Mouse (Mus musculus) G1E (cell line): ENCODE data around the gene Fam131a. TPM values are rescaled to one million over a fixed set of nuclear protein-coding genes. Genes with fewer than 3 reads are reported as not detected.

Source experiments
- ATAC-seq: 2 replicates; pipeline ENCODE4 v1.8.0; 2016; ENCODE audit warnings: mild to moderate bottlenecking; ENCODE audit not compliant: insufficient number of reproducible peaks, poor library complexity, low FRiP score, severe bottlenecking; ENCODE audit errors: extremely low read depth
- DNase-seq: peaks from one replicate; pipeline ENCODE4 v3.0.0; 2012; ENCODE audit warnings: low spot score
- H3K27me3 ChIP-seq: 2 replicates; pipeline ENCODE4 v1.6.1; 2012; ENCODE audit warnings: mild to moderate bottlenecking, low read length, inconsistent platforms; ENCODE audit not compliant: insufficient read depth
- H3K36me3 ChIP-seq: replicated peaks from 2 replicates; pipeline ENCODE3; 2012; ENCODE audit warnings: mild to moderate bottlenecking, inconsistent platforms
- H3K4me1 ChIP-seq: 2 replicates; pipeline ENCODE4 v1.6.1; 2012; ENCODE audit warnings: low read depth, low read length, inconsistent platforms, mixed read lengths; ENCODE audit not compliant: insufficient read depth
- H3K4me3 ChIP-seq: 2 replicates; pipeline ENCODE4 v1.5.1; 2012; ENCODE audit warnings: low read depth, mild to moderate bottlenecking, inconsistent platforms, low read length, moderate library complexity, mixed read lengths
- H3K9me3 ChIP-seq: replicated peaks from 2 replicates; pipeline ENCODE4 v1.6.1; 2012; ENCODE audit warnings: inconsistent platforms
- CTCF ChIP-seq: IDR thresholded peaks from 2 replicates; pipeline ENCODE4 v1.5.1; 2012; ENCODE audit warnings: low read depth, low read length, inconsistent platforms, mixed read lengths
- GATA1 ChIP-seq: IDR thresholded peaks from 2 replicates; pipeline ENCODE4 v1.6.1; 2012; ENCODE audit warnings: borderline replicate concordance, low read length, inconsistent platforms, mixed read lengths
- GATA2 ChIP-seq: IDR thresholded peaks from 2 replicates; pipeline ENCODE4 v1.6.1; 2012; ENCODE audit warnings: low read depth, low read length, inconsistent platforms, borderline replicate concordance
- POLR2AphosphoS5 ChIP-seq: IDR thresholded peaks from 2 replicates; pipeline ENCODE4 v1.6.1; 2012; ENCODE audit warnings: low read depth, low read length, inconsistent platforms; ENCODE audit not compliant: insufficient replicate concordance
- TAL1 ChIP-seq: conservative IDR thresholded peaks from 2 replicates; pipeline ENCODE4 v1.6.1; 2012; ENCODE audit warnings: low read depth, low read length, inconsistent platforms, mixed read lengths
- polyA plus RNA-seq: library from polyadenylated mRNA; stranded (reverse); fragments of >175 nt; gene quantifications from 2 replicates; pipeline ENCODE4 v1.2.3, GENCODE M21; 2012
- total RNA-seq, 2 experiments: library from RNA; stranded (forward) in 1 of 2; stranded (reverse) in 1 of 2; fragments of 200-1000 nt in 1 of 2; fragments of >200 nt in 1 of 2; fragmentation: Nextera tagmentation in 1 of 2; gene quantifications; 2 replicates each; pipeline ENCODE4 v1.2.3; 2014 to 2017

The Fam131a gene
- total and polyA plus RNA-seq, 3 experiments, result 1.2 to 10.1 (median 3.9) TPM

- TF ChIP-seq POLR2AphosphoS5 (no peak), GATA1 (no peak), TAL1 (no peak), GATA2 (no peak), CTCF (no peak)
- no peaks in the 10 kb centered on the region for H3K36me3 ChIP-seq
- DNase-seq (no peak), ATAC-seq (no peak)
- H3K4me3 ChIP-seq, result no peak overlapping the region
- H3K9me3 ChIP-seq, result no peaks in the 10 kb centered on the region
- peaks cover 80% of the 10 kb centered on the region for H3K27me3 ChIP-seq
- H3K4me1 ChIP-seq, result peaks cover 3% of the 10 kb centered on the region; the same call in 1 of the 2 replicates
Observed at GRCm38 (mm10) chr16:20736168-20736567, 43.1 kb downstream of the Fam131a start.

GRCm38 (mm10) chr16:20736823-20737222 is 43.8 kb downstream of the Fam131a start:
- ATAC-seq (no peak), DNase-seq (no peak)
- Histone ChIP-seq H3K9me3 (no peaks in the 10 kb centered on the region), H3K27me3 (peaks cover 79% of the 10 kb centered on the region), H3K36me3 (no peaks in the 10 kb centered on the region), H3K4me3 (no peak overlapping the region), H3K4me1 (peaks cover 3% of the 10 kb centered on the region; the same call in 1 of the 2 replicates)
- TF ChIP-seq POLR2AphosphoS5 (no peak), TAL1 (no peak), GATA1 (no peak), GATA2 (no peak), CTCF (no peak)

DNA sequence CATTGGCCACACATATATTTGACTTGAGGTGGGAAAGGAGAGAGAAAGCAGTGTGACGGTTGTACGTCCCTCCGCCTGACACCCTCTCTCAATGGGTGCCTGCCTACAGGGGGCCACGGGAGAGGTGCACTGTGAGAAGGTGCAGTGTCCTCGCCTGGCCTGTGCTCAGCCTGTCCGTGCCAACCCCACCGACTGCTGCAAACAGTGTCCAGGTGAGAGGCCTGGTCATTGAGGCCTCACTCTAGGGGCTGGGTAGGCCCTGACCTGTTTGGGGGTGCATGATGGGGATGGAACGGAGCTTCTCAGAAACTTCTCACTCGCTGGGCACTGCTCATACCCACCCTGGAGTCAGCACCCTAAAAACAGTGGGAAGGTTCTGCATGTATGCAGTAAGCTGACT is 46.8 kb downstream of the Fam131a start:
- Histone ChIP-seq H3K4me3 (no peak overlapping the region), H3K4me1 (no peaks in the 10 kb centered on the region), H3K36me3 (no peaks in the 10 kb centered on the region), H3K9me3 (no peaks in the 10 kb centered on the region), H3K27me3 (peaks cover 64% of the 10 kb centered on the region)
- ATAC-seq (no peak), DNase-seq (no peak)
- TF ChIP-seq TAL1 (no peak), POLR2AphosphoS5 (no peak), GATA2 (no peak), CTCF (no peak), GATA1 (no peak)

DNA sequence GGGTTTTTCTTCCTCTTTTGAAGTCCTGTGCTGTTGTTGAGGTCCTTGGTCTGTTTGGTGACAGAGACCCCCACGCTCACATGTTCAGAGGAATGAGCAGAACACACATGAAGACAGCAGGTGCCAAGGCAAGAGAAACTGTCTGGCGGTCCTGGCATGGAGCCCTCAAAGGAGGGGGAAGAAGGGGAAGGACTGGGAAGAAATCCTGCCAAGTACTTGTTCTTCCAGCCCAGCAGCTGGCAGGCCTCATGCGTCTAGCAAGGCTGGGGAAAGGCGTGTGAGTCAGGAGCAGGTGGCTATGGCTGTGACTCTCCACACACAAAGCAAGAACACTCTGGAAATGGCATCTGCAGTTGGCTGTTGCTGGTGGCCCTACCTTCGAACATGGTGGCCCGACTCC is 53.6 kb downstream of the Fam131a start:
- no peak for DNase-seq
- peaks cover 34% of the 10 kb centered on the region for H3K27me3 ChIP-seq
- no peaks in the 10 kb centered on the region for H3K9me3 ChIP-seq
- TF ChIP-seq POLR2AphosphoS5 (no peak), GATA1 (no peak), CTCF (no peak), GATA2 (no peak), TAL1 (no peak)
- H3K4me3 ChIP-seq, result no peak overlapping the region
- no peaks in the 10 kb centered on the region for H3K36me3 ChIP-seq
- no peak for ATAC-seq
- H3K4me1 ChIP-seq, result peaks cover 2% of the 10 kb centered on the region; the same call in 1 of the 2 replicates

DNA sequence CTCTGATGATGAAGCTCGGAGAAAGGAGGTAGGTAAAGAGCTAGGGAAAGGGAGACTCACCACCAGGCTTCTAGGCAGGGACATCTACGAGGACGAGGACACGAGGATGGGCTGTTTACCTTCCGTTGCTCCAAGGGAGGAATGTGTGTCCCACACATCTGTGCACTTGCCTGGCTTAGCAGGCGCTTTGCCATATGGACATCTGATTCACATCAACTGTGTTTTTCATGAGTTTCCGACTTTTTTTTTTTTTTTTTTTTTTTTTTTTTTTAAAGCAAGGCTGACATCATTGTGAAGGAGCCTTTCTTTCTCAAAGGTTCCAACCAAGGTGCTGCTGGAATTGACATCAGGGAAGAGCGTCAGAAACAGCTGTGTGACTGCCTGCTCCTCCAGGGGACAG is 57.5 kb downstream of the Fam131a start:
- TF ChIP-seq GATA2, result no peak
- TF ChIP-seq TAL1, result no peak
- TF ChIP-seq GATA1, result no peak
- TF ChIP-seq POLR2AphosphoS5, result no peak
- no peak for TF ChIP-seq CTCF
- Histone ChIP-seq H3K4me3 (no peak overlapping the region), H3K27me3 (peaks cover 22% of the 10 kb centered on the region), H3K9me3 (no peaks in the 10 kb centered on the region), H3K36me3 (no peaks in the 10 kb centered on the region), H3K4me1 (peaks cover 2% of the 10 kb centered on the region; the same call in 1 of the 2 replicates)
- no peak for ATAC-seq
- DNase-seq, result no peak

Other genes starting within 250 kb of the Fam131a start
- gene Eif2b5, start 194.4 kb upstream of the Fam131a start, total RNA-seq (2014; fragmentation: Nextera tagmentation), result 40.5 and 43.6 TPM in 2 replicates
- 105 and 107 TPM in 2 replicates for gene Eif2b5, start 194.4 kb upstream of the Fam131a start, total RNA-seq (2017)
- gene Eif2b5, start 194.4 kb upstream of the Fam131a start, polyA plus RNA-seq, result 24.8 and 25.5 TPM in 2 replicates
- gene Dvl3, start 176.3 kb upstream of the Fam131a start, total RNA-seq (2014; fragmentation: Nextera tagmentation), result 51.8 and 57.2 TPM in 2 replicates
- gene Dvl3, start 176.3 kb upstream of the Fam131a start, total RNA-seq (2017), result 2.8 and 3.0 TPM in 2 replicates
- 26.9 and 28.2 TPM in 2 replicates for gene Dvl3, start 176.3 kb upstream of the Fam131a start, polyA plus RNA-seq
- gene Ap2m1, start 157.8 kb upstream of the Fam131a start, total RNA-seq (2014; fragmentation: Nextera tagmentation), result 302 and 342 TPM in 2 replicates
- 173 and 186 TPM in 2 replicates for gene Ap2m1, start 157.8 kb upstream of the Fam131a start, total RNA-seq (2017)
- 67.5 and 73.4 TPM in 2 replicates for gene Ap2m1, start 157.8 kb upstream of the Fam131a start, polyA plus RNA-seq
- gene Abcf3, start 144.7 kb upstream of the Fam131a start, total RNA-seq (2014; fragmentation: Nextera tagmentation), result 34.6 and 35.1 TPM in 2 replicates
- gene Abcf3, start 144.7 kb upstream of the Fam131a start, total RNA-seq (2017), result 66.1 and 70.1 TPM in 2 replicates
- gene Abcf3, start 144.7 kb upstream of the Fam131a start, polyA plus RNA-seq, result 21.1 and 22.1 TPM in 2 replicates
- gene Vwa5b2, start 103.8 kb upstream of the Fam131a start, total RNA-seq (2014; fragmentation: Nextera tagmentation), result not detected in 2 replicates
- 0.29 TPM in 1 of 2 replicates, not detected in the other for gene Vwa5b2, start 103.8 kb upstream of the Fam131a start, total RNA-seq (2017)
- gene Vwa5b2, start 103.8 kb upstream of the Fam131a start, polyA plus RNA-seq, result 0.02 and 0.07 TPM in 2 replicates
- gene Eef1akmt4, start 81.6 kb upstream of the Fam131a start, total RNA-seq (2014; fragmentation: Nextera tagmentation), result 16.4 and 22.1 TPM in 2 replicates
- 9.8 and 11.5 TPM in 2 replicates for gene Eef1akmt4, start 81.6 kb upstream of the Fam131a start, total RNA-seq (2017)
- gene Eef1akmt4, start 81.6 kb upstream of the Fam131a start, polyA plus RNA-seq, result 6.0 and 8.7 TPM in 2 replicates
- gene Gm49333, start 81.6 kb upstream of the Fam131a start, total RNA-seq (2014; fragmentation: Nextera tagmentation), result not detected in 2 replicates
- not detected in 2 replicates for gene Gm49333, start 81.6 kb upstream of the Fam131a start, total RNA-seq (2017)
- gene Gm49333, start 81.6 kb upstream of the Fam131a start, polyA plus RNA-seq, result not detected in 2 replicates
- gene Alg3, start 81.5 kb upstream of the Fam131a start, total RNA-seq (2014; fragmentation: Nextera tagmentation), result 36.3 and 45.6 TPM in 2 replicates
- gene Alg3, start 81.5 kb upstream of the Fam131a start, total RNA-seq (2017), result 9.9 and 12.0 TPM in 2 replicates
- gene Alg3, start 81.5 kb upstream of the Fam131a start, polyA plus RNA-seq, result 5.5 and 12.8 TPM in 2 replicates
- not detected in 2 replicates for gene Camk2n2, start 72.0 kb upstream of the Fam131a start, total RNA-seq (2014; fragmentation: Nextera tagmentation)
- gene Camk2n2, start 72.0 kb upstream of the Fam131a start, total RNA-seq (2017), result 0.22 and 0.58 TPM in 2 replicates
- 1.1 and 1.2 TPM in 2 replicates for gene Camk2n2, start 72.0 kb upstream of the Fam131a start, polyA plus RNA-seq
- gene Ece2, start 63.4 kb upstream of the Fam131a start, total RNA-seq (2014; fragmentation: Nextera tagmentation), result 0.58 TPM in 1 of 2 replicates, not detected in the other
- 0.12 and 0.16 TPM in 2 replicates for gene Ece2, start 63.4 kb upstream of the Fam131a start, total RNA-seq (2017)
- gene Ece2, start 63.4 kb upstream of the Fam131a start, polyA plus RNA-seq, result not detected in 2 replicates
- gene Psmd2, start 41.6 kb upstream of the Fam131a start, total RNA-seq (2014; fragmentation: Nextera tagmentation), result 175 and 205 TPM in 2 replicates
- 246 and 273 TPM in 2 replicates for gene Psmd2, start 41.6 kb upstream of the Fam131a start, total RNA-seq (2017)
- gene Psmd2, start 41.6 kb upstream of the Fam131a start, polyA plus RNA-seq, result 349 and 352 TPM in 2 replicates
- 325 and 411 TPM in 2 replicates for gene Eif4g1, start 24.9 kb upstream of the Fam131a start, total RNA-seq (2014; fragmentation: Nextera tagmentation)
- gene Eif4g1, start 24.9 kb upstream of the Fam131a start, total RNA-seq (2017), result 257 and 270 TPM in 2 replicates
- 957 and 1,213 TPM in 2 replicates for gene Eif4g1, start 24.9 kb upstream of the Fam131a start, polyA plus RNA-seq
- gene Polr2h, start 24.4 kb downstream of the Fam131a start, total RNA-seq (2014; fragmentation: Nextera tagmentation), result 17.5 and 22.7 TPM in 2 replicates
- 95.7 and 97.6 TPM in 2 replicates for gene Polr2h, start 24.4 kb downstream of the Fam131a start, total RNA-seq (2017)
- gene Polr2h, start 24.4 kb downstream of the Fam131a start, polyA plus RNA-seq, result 3.3 and 6.1 TPM in 2 replicates
- gene Clcn2, start 24.5 kb downstream of the Fam131a start, total RNA-seq (2014; fragmentation: Nextera tagmentation), result 25.8 and 26.7 TPM in 2 replicates
- gene Clcn2, start 24.5 kb downstream of the Fam131a start, total RNA-seq (2017), result 16.4 and 23.3 TPM in 2 replicates
- 32.6 and 55.5 TPM in 2 replicates for gene Clcn2, start 24.5 kb downstream of the Fam131a start, polyA plus RNA-seq
- not detected in 2 replicates for gene Chrd, start 39.9 kb downstream of the Fam131a start, total RNA-seq (2014; fragmentation: Nextera tagmentation)
- gene Chrd, start 39.9 kb downstream of the Fam131a start, total RNA-seq (2017), result 0.05 and 0.06 TPM in 2 replicates
- gene Chrd, start 39.9 kb downstream of the Fam131a start, polyA plus RNA-seq, result not detected in 2 replicates
- gene Thpo, start 41.3 kb downstream of the Fam131a start, total RNA-seq (2014; fragmentation: Nextera tagmentation), result not detected in 2 replicates
- gene Thpo, start 41.3 kb downstream of the Fam131a start, total RNA-seq (2017), result not detected in 2 replicates
- gene Thpo, start 41.3 kb downstream of the Fam131a start, polyA plus RNA-seq, result not detected in 2 replicates